ENCODE assay signal across 14 mouse cellular contexts in genomic region chr11:48923818-48924217, GRCm38 (mm10). TPM values are rescaled to one million over a fixed set of nuclear protein-coding genes. Genes with fewer than 3 reads are reported as not detected.
ATAC-seq lines count a peak whose summit lies in the region.
"Had no signal": no experiment of that assay in that cellular context is flagged by ENCODE, and none has a peak within 500 bp of the region (broad histone marks: within the 10 kb centered on the region; RNA-seq: fewer than 3 reads in every experiment).

No protein-coding gene starts in this region.

- peak; percentile 78 for ATAC-seq in common myeloid progenitor, adult 5-6 weeks (replicated peaks; ENCODE audit: low read depth, poor library complexity, severe bottlenecking)
- ATAC-seq in granulocyte monocyte progenitor cell, adult 5-6 weeks (replicated peaks; ENCODE audit: poor library complexity, severe bottlenecking) = peak; percentile 77
- ATAC-seq in hematopoietic stem cell, adult 5-6 weeks (replicated peaks in 1 of 2; ENCODE audit: insufficient read depth in 1 of 2, low FRiP score in 2 of 2, low TSS enrichment in 1 of 2, low read depth in 1 of 2, poor library complexity in 2 of 2, severe bottlenecking in 2 of 2) = peak; percentile 48 to 61; a peak in 3 of 4 replicates
- ATAC-seq in megakaryocyte, adult 5-6 weeks (ENCODE audit: poor library complexity, severe bottlenecking) = peak; percentile 90
- ATAC-seq in megakaryocyte progenitor cell, adult 5-6 weeks (replicated peaks; ENCODE audit: poor library complexity) = peak; percentile 73
- peak; percentile 62 for ATAC-seq in monocyte, adult 5-6 weeks (replicated peaks; ENCODE audit: insufficient number of reproducible peaks, low FRiP score, low TSS enrichment, poor library complexity, severe bottlenecking)
- peak; percentile 55 for ATAC-seq in neutrophil, adult 5-6 weeks (ENCODE audit: extremely low read depth, insufficient number of reproducible peaks, low FRiP score, poor library complexity, severe bottlenecking)

RNA-seq across cellular contexts. Expression of gene Gm5431, which starts 21.8 kb away (rescaled TPM):
- total RNA-seq in common myeloid progenitor, adult 5-6 weeks (2017) = 0.59 and 1.5 TPM in 2 replicates
- total RNA-seq in granulocyte monocyte progenitor cell, adult 5-6 weeks (2014; fragmentation: Nextera tagmentation) = 0.58 and 1.2 TPM in 2 replicates
- total RNA-seq in granulocyte monocyte progenitor cell, adult 5-6 weeks (2017) = 0.22 and 1.3 TPM in 2 replicates
- total RNA-seq in hematopoietic stem cell, adult 5-6 weeks (2017) = 0.84 and 1.6 TPM in 2 replicates
- total RNA-seq in megakaryocyte, adult 5-6 weeks (2015) = 13.1 and 15.9 TPM in 2 replicates
- total RNA-seq in megakaryocyte, adult 5-6 weeks (2017) = 12.0 and 15.0 TPM in 2 replicates
- total RNA-seq in megakaryocyte progenitor cell, adult 5-6 weeks (2015) = 0.39 and 0.84 TPM in 2 replicates
- total RNA-seq in megakaryocyte progenitor cell, adult 5-6 weeks (2017) = 0.27 and 0.83 TPM in 2 replicates
- 6.7 to 9.7 TPM (median 8.8 TPM) in 3 replicates for total RNA-seq in monocyte, adult 5-6 weeks (2017)
- 3.7 and 4.3 TPM in 2 replicates for total RNA-seq in neutrophil, adult 5-6 weeks (2017)
- total RNA-seq: ES-E14, MEL had no signal

RNA-seq across cellular contexts. Expression of gene Psme2b, which starts 22.2 kb away (rescaled TPM):
- 60.6 and 73.1 TPM in 2 replicates for total RNA-seq in common myeloid progenitor, adult 5-6 weeks (2017)
- 14.0 and 21.4 TPM in 2 replicates for total RNA-seq in granulocyte monocyte progenitor cell, adult 5-6 weeks (2014; fragmentation: Nextera tagmentation)
- 10.3 and 18.7 TPM in 2 replicates for total RNA-seq in granulocyte monocyte progenitor cell, adult 5-6 weeks (2017)
- 18.5 and 32.5 TPM in 2 replicates for total RNA-seq in hematopoietic stem cell, adult 5-6 weeks (2017)
- 78.1 and 81.3 TPM in 2 replicates for total RNA-seq in megakaryocyte, adult 5-6 weeks (2015)
- 47.3 and 50.2 TPM in 2 replicates for total RNA-seq in megakaryocyte, adult 5-6 weeks (2017)
- 22.6 and 31.0 TPM in 2 replicates for total RNA-seq in megakaryocyte progenitor cell, adult 5-6 weeks (2015)
- 25.4 and 31.7 TPM in 2 replicates for total RNA-seq in megakaryocyte progenitor cell, adult 5-6 weeks (2017)
- 32.3 to 73.6 TPM (median 37.8 TPM) in 3 replicates for total RNA-seq in monocyte, adult 5-6 weeks (2017)
- total RNA-seq in neutrophil, adult 5-6 weeks (2017) = 80.9 and 92.3 TPM in 2 replicates

RNA-seq across cellular contexts. Expression of gene Irgm1, which starts 52.3 kb away (rescaled TPM):
- 49.1 and 58.2 TPM in 2 replicates for total RNA-seq in common myeloid progenitor, adult 5-6 weeks (2017)
- total RNA-seq in granulocyte monocyte progenitor cell, adult 5-6 weeks (2014; fragmentation: Nextera tagmentation) = 27.7 and 45.0 TPM in 2 replicates
- 22.1 and 23.6 TPM in 2 replicates for total RNA-seq in granulocyte monocyte progenitor cell, adult 5-6 weeks (2017)
- 85.2 and 86.7 TPM in 2 replicates for total RNA-seq in hematopoietic stem cell, adult 5-6 weeks (2017)
- 59.0 and 67.2 TPM in 2 replicates for total RNA-seq in megakaryocyte, adult 5-6 weeks (2015)
- 54.1 and 62.0 TPM in 2 replicates for total RNA-seq in megakaryocyte, adult 5-6 weeks (2017)
- 44.1 and 45.1 TPM in 2 replicates for total RNA-seq in megakaryocyte progenitor cell, adult 5-6 weeks (2015)
- total RNA-seq in megakaryocyte progenitor cell, adult 5-6 weeks (2017) = 32.4 and 34.9 TPM in 2 replicates
- 36.6 to 51.0 TPM (median 48.9 TPM) in 3 replicates for total RNA-seq in monocyte, adult 5-6 weeks (2017)
- total RNA-seq in neutrophil, adult 5-6 weeks (2017) = 78.9 and 82.9 TPM in 2 replicates

RNA-seq across cellular contexts. Expression of gene Olfr56, which starts 54.9 kb away (rescaled TPM):
- 3.0 and 4.1 TPM in 2 replicates for total RNA-seq in common myeloid progenitor, adult 5-6 weeks (2017)
- total RNA-seq in granulocyte monocyte progenitor cell, adult 5-6 weeks (2014; fragmentation: Nextera tagmentation) = 1.7 TPM in 1 of 2 replicates, not detected in the other
- 2.1 and 2.5 TPM in 2 replicates for total RNA-seq in granulocyte monocyte progenitor cell, adult 5-6 weeks (2017)
- 3.4 and 4.8 TPM in 2 replicates for total RNA-seq in hematopoietic stem cell, adult 5-6 weeks (2017)
- total RNA-seq in megakaryocyte, adult 5-6 weeks (2015) = 0.31 and 0.57 TPM in 2 replicates
- 0.55 and 0.61 TPM in 2 replicates for total RNA-seq in megakaryocyte, adult 5-6 weeks (2017)
- total RNA-seq in megakaryocyte progenitor cell, adult 5-6 weeks (2015) = 0.64 and 0.94 TPM in 2 replicates
- 1.3 and 1.9 TPM in 2 replicates for total RNA-seq in megakaryocyte progenitor cell, adult 5-6 weeks (2017)
- total RNA-seq in monocyte, adult 5-6 weeks (2017) = 0.29 to 2.8 TPM (median 0.85 TPM) in 3 replicates
- total RNA-seq in neutrophil, adult 5-6 weeks (2017) = 0.74 and 0.81 TPM in 2 replicates
- total RNA-seq: adrenal gland, adult 2 months; adrenal gland, postnatal 14 days; adrenal gland, postnatal 25 days; adrenal gland, postnatal 36 days; CH12.LX; ES-E14 had no signal

RNA-seq across cellular contexts. Expression of gene 9930111J21Rik1, which starts 55.4 kb away (rescaled TPM):
- 6.5 and 15.8 TPM in 2 replicates for total RNA-seq in common myeloid progenitor, adult 5-6 weeks (2017)
- 13.1 and 13.3 TPM in 2 replicates for total RNA-seq in granulocyte monocyte progenitor cell, adult 5-6 weeks (2014; fragmentation: Nextera tagmentation)
- total RNA-seq in granulocyte monocyte progenitor cell, adult 5-6 weeks (2017) = 7.3 and 17.1 TPM in 2 replicates
- 17.8 and 23.8 TPM in 2 replicates for total RNA-seq in hematopoietic stem cell, adult 5-6 weeks (2017)
- 81.9 and 87.8 TPM in 2 replicates for total RNA-seq in megakaryocyte, adult 5-6 weeks (2015)
- total RNA-seq in megakaryocyte, adult 5-6 weeks (2017) = 57.0 and 58.4 TPM in 2 replicates
- 13.7 and 14.1 TPM in 2 replicates for total RNA-seq in megakaryocyte progenitor cell, adult 5-6 weeks (2015)
- total RNA-seq in megakaryocyte progenitor cell, adult 5-6 weeks (2017) = 7.6 and 8.2 TPM in 2 replicates
- total RNA-seq in monocyte, adult 5-6 weeks (2017) = 33.5 to 71.5 TPM (median 41.1 TPM) in 3 replicates
- total RNA-seq in neutrophil, adult 5-6 weeks (2017) = 94.0 and 96.4 TPM in 2 replicates

Comparison
In these comparisons a context has a peak if more than half of its experiments do, and no peak if none do; other contexts are left out.
1. Peak in every context shown above with its lines: ATAC-seq.